Mouse (Mus musculus) testis, adult 2 months (tissue): ENCODE data around the gene Pjvk.

Source experiments
- CTCF ChIP-seq: fragments of 200-500 bp; IDR thresholded peaks from 2 replicates; pipeline ENCODE4 v1.5.1; 2012; ENCODE audit warnings: low read depth, mild to moderate bottlenecking, inconsistent platforms, low read length, moderate library complexity; ENCODE audit not compliant: control insufficient read depth, insufficient read depth, insufficient replicate concordance
- POLR2A ChIP-seq: fragments of 200-500 bp; IDR thresholded peaks from 2 replicates; pipeline ENCODE4 v1.6.1; 2012; ENCODE audit warnings: low read depth, mild to moderate bottlenecking, inconsistent platforms, low read length, moderate library complexity; ENCODE audit not compliant: control insufficient read depth

DNA sequence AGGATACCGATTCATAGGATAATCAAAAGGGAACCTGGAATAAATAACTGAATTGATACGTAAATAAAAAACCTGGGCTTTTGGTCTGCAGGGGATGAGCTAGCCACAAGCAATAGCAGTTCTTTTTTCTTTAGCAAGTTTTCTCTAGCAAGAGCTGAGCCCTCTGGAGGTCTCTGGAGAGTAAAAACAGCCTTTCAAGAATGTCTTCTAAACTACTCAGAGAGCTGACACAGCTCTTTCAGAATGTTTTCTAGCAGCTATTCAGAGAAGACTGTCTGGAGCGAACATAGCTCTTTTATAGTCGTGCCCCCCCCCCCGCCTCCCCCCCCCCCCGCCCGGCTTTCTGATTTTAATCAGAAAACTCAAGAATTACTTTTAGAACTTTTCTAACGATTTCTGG is 11.1 kb downstream of the Pjvk start:
- TF ChIP-seq POLR2A (no peak), CTCF (no peak)
